Mouse (Mus musculus) lung, adult 2 months (tissue): ENCODE results near the gene Ang4.

Experiments used
- CTCF ChIP-seq: fragments of 200-500 bp; IDR thresholded peaks from 2 replicates; pipeline ENCODE4 v1.5.1; 2011; ENCODE audit warnings: mild to moderate bottlenecking, low read length, control low read depth; ENCODE audit not compliant: insufficient read depth
- POLR2A ChIP-seq: fragments of 200-500 bp; IDR thresholded peaks from 2 replicates; pipeline ENCODE4 v1.6.1; 2011; ENCODE audit warnings: low read depth, mild to moderate bottlenecking, control low read depth, low read length, borderline replicate concordance; ENCODE audit errors: extremely low read depth

GRCm38 (mm10) chr14:51739150-51739993, 34.0 kb downstream of the Ang4 start:
- TF ChIP-seq CTCF (no peak), POLR2A (no peak)
